Mouse (Mus musculus) forebrain, embryonic 15.5 days (tissue): ENCODE data around the gene Slc38a10. TPM values are rescaled to one million over a fixed set of nuclear protein-coding genes. Genes with fewer than 3 reads are reported as not detected.

Experiments
- ATAC-seq: fragments of 200-750 bp; cut with Nextera tagmentation; replicated peaks from 2 replicates; pipeline ENCODE4 v1.8.0; 2017; ENCODE audit warnings: mild to moderate bottlenecking, moderate TSS enrichment, moderate library complexity
- H3K27ac ChIP-seq: fragments of 300-500 bp; sonication (generic); replicated peaks from 2 replicates; pipeline ENCODE4 v1.5.1; 2015; ENCODE audit warnings: mild to moderate bottlenecking, inconsistent platforms
- H3K27me3 ChIP-seq: fragments of 300-500 bp; sonication (generic); 2 replicates; pipeline ENCODE4 v1.6.1; 2015; ENCODE audit warnings: inconsistent platforms
- H3K36me3 ChIP-seq: fragments of 300-500 bp; sonication (generic); 2 replicates; pipeline ENCODE4 v1.6.1; 2015; ENCODE audit warnings: mild to moderate bottlenecking, inconsistent platforms
- H3K4me1 ChIP-seq: fragments of 300-500 bp; sonication (generic); 2 replicates; pipeline ENCODE4 v1.6.1; 2015; ENCODE audit warnings: inconsistent platforms
- H3K4me2 ChIP-seq: fragments of 300-500 bp; sonication (generic); replicated peaks from 2 replicates; pipeline ENCODE4 v1.6.1; 2015; ENCODE audit warnings: mild to moderate bottlenecking, inconsistent platforms
- H3K4me3 ChIP-seq: fragments of 300-500 bp; sonication (generic); 2 replicates; pipeline ENCODE4 v1.5.1; 2015; ENCODE audit warnings: mild to moderate bottlenecking, inconsistent platforms
- H3K9ac ChIP-seq: fragments of 300-500 bp; sonication (generic); replicated peaks from 2 replicates; pipeline ENCODE4 v1.6.1; 2015; ENCODE audit warnings: mild to moderate bottlenecking, inconsistent platforms
- H3K9me3 ChIP-seq: fragments of 300-500 bp; sonication (generic); 2 replicates; pipeline ENCODE4 v1.6.1; 2016; ENCODE audit warnings: inconsistent platforms
- WGBS: fragments of 180-500 bp; shearing (Covaris S2); methylation state at CpG from one replicate; pipeline ENCODE4 v1.1.7; 2015; ENCODE audit warnings: mixed read lengths; 5-methylcytosine and 5-hydroxymethylcytosine counted together
- polyA plus RNA-seq: library from polyadenylated mRNA; unstranded; fragments of >200 nt; fragmentation: Nextera tagmentation; extraction: Ambion mirVana; gene quantifications from 2 replicates; pipeline ENCODE4 v1.2.1, GENCODE M21; 2015

Slc38a10 gene
- polyA plus RNA-seq, 1 experiment from 2014 or later: 98.9 TPM

- Histone ChIP-seq H3K9me3 (no peaks in the 10 kb centered on the region), H3K27ac (0 out of 2 replicates have a peak overlapping the region, but pooled peaks have one; percentile 5), H3K4me1 (peaks cover 24% of the 10 kb centered on the region), H3K36me3 (no peaks in the 10 kb centered on the region), H3K4me3 (0 out of 2 replicates have a peak overlapping the region, but pooled peaks have one; percentile 5), H3K9ac (0 out of 2 replicates have a peak overlapping the region, but pooled peaks have one; percentile 20), H3K27me3 (no peaks in the 10 kb centered on the region), H3K4me2 (peak overlapping the region; percentile 38)
- 19% methylated on average over 21 of the region's 21 CpGs for WGBS
- peak; percentile 68; the same call in 1 of the 2 replicates for ATAC-seq
Observed at GRCm38 (mm10) chr11:120169208-120169992, 18.3 kb upstream of the Slc38a10 start.

GRCm38 (mm10) chr11:120168516-120168915 lies 17.4 kb upstream of the Slc38a10 start:
- Histone ChIP-seq H3K4me2 (no peak overlapping the region), H3K27ac (peak overlapping the region; percentile 26; the same call in 1 of the 2 replicates), H3K4me1 (peaks cover 24% of the 10 kb centered on the region), H3K9ac (no peak overlapping the region), H3K36me3 (no peaks in the 10 kb centered on the region), H3K4me3 (no peak overlapping the region), H3K9me3 (no peaks in the 10 kb centered on the region), H3K27me3 (no peaks in the 10 kb centered on the region)
- 69% methylated on average over 8 of the region's 8 CpGs for WGBS
- no peak for ATAC-seq

GRCm38 (mm10) chr11:120167921-120168356 lies 16.8 kb upstream of the Slc38a10 start:
- H3K4me2 ChIP-seq: no peak overlapping the region
- H3K27me3 ChIP-seq: no peaks in the 10 kb centered on the region
- no peak; the same call in 1 of the 2 replicates for ATAC-seq
- H3K4me1 ChIP-seq: peaks cover 24% of the 10 kb centered on the region
- no peaks in the 10 kb centered on the region for H3K36me3 ChIP-seq
- H3K9ac ChIP-seq: no peak overlapping the region
- no peak overlapping the region for H3K4me3 ChIP-seq
- H3K27ac ChIP-seq: no peak overlapping the region
- WGBS: 17% methylated on average over 12 of the region's 12 CpGs
- H3K9me3 ChIP-seq: no peaks in the 10 kb centered on the region

- Histone ChIP-seq H3K9me3 (no peaks in the 10 kb centered on the region), H3K27ac (peak overlapping the region; percentile 55; the same call in 1 of the 2 replicates), H3K27me3 (no peaks in the 10 kb centered on the region), H3K4me2 (no peak overlapping the region), H3K9ac (no peak overlapping the region), H3K4me1 (peaks cover 24% of the 10 kb centered on the region), H3K36me3 (no peaks in the 10 kb centered on the region), H3K4me3 (no peak overlapping the region)
- WGBS: 56% methylated on average over 5 of the region's 5 CpGs
- no peak for ATAC-seq
Observed at GRCm38 (mm10) chr11:120167059-120167458, 15.9 kb upstream of the Slc38a10 start.

GRCm38 (mm10) chr11:120164471-120165261 lies 13.5 kb upstream of the Slc38a10 start:
- no peak for ATAC-seq
- no peak overlapping the region for H3K9ac ChIP-seq

GRCm38 (mm10) chr11:120164028-120164427 lies 12.9 kb upstream of the Slc38a10 start:
- WGBS: 83% methylated on average over 5 of the region's 5 CpGs
- H3K36me3 ChIP-seq: no peaks in the 10 kb centered on the region
- H3K4me2 ChIP-seq: no peak overlapping the region
- H3K27me3 ChIP-seq: no peaks in the 10 kb centered on the region
- H3K4me1 ChIP-seq: peaks cover 15% of the 10 kb centered on the region
- H3K9ac ChIP-seq: no peak overlapping the region
- H3K27ac ChIP-seq: no peak overlapping the region
- no peak for ATAC-seq
- no peak overlapping the region for H3K4me3 ChIP-seq
- H3K9me3 ChIP-seq: no peaks in the 10 kb centered on the region

More at GRCm38 (mm10) chr11:120164471-120165261, 13.5 kb upstream of the Slc38a10 start:
- no peaks in the 10 kb centered on the region for H3K36me3 ChIP-seq
- H3K4me2 ChIP-seq: no peak overlapping the region
- no peak overlapping the region for H3K27ac ChIP-seq
- H3K9me3 ChIP-seq: no peaks in the 10 kb centered on the region
- H3K4me1 ChIP-seq: peaks cover 21% of the 10 kb centered on the region
- no peak overlapping the region for H3K4me3 ChIP-seq
- WGBS: 69% methylated on average over 17 of the region's 17 CpGs
- no peaks in the 10 kb centered on the region for H3K27me3 ChIP-seq

- no peak overlapping the region for H3K27ac ChIP-seq
- H3K36me3 ChIP-seq: no peaks in the 10 kb centered on the region
- H3K4me3 ChIP-seq: no peak overlapping the region
- ATAC-seq: no peak
- H3K4me1 ChIP-seq: peaks cover 7% of the 10 kb centered on the region; the same call in 1 of the 2 replicates
- 99% methylated on average over 3 of the region's 3 CpGs for WGBS
- no peaks in the 10 kb centered on the region for H3K27me3 ChIP-seq
- H3K9me3 ChIP-seq: no peaks in the 10 kb centered on the region
- H3K4me2 ChIP-seq: no peak overlapping the region
- no peak overlapping the region for H3K9ac ChIP-seq
Observed at GRCm38 (mm10) chr11:120163207-120163606, 12.1 kb upstream of the Slc38a10 start.

- H3K4me1 ChIP-seq: no peaks in the 10 kb centered on the region
- 45% methylated on average over 4 of the region's 4 CpGs for WGBS
- no peak for ATAC-seq
Observed at GRCm38 (mm10) chr11:120161245-120161644, 10.1 kb upstream of the Slc38a10 start.

GRCm38 (mm10) chr11:120160478-120160877 lies 9.3 kb upstream of the Slc38a10 start:
- Histone ChIP-seq H3K27ac (no peak overlapping the region), H3K4me3 (no peak overlapping the region), H3K4me2 (no peak overlapping the region), H3K9me3 (no peaks in the 10 kb centered on the region), H3K9ac (no peak overlapping the region), H3K36me3 (no peaks in the 10 kb centered on the region), H3K4me1 (no peaks in the 10 kb centered on the region), H3K27me3 (no peaks in the 10 kb centered on the region)
- 0 out of 2 replicates have a peak, but pooled peaks have one; percentile 4 for ATAC-seq
- WGBS: 72% methylated on average over 4 of the region's 4 CpGs

More at GRCm38 (mm10) chr11:120161245-120161644, 10.1 kb upstream of the Slc38a10 start:
- H3K9me3 ChIP-seq: no peaks in the 10 kb centered on the region
- no peak overlapping the region for H3K9ac ChIP-seq
- H3K27me3 ChIP-seq: no peaks in the 10 kb centered on the region
- no peaks in the 10 kb centered on the region for H3K36me3 ChIP-seq
- no peak overlapping the region for H3K4me2 ChIP-seq
- H3K27ac ChIP-seq: no peak overlapping the region
- H3K4me3 ChIP-seq: no peak overlapping the region

- H3K27me3 ChIP-seq: no peaks in the 10 kb centered on the region
- WGBS: 49% methylated on average over 5 of the region's 5 CpGs
- ATAC-seq: no peak
Observed at GRCm38 (mm10) chr11:120159653-120160052, 8.5 kb upstream of the Slc38a10 start.

GRCm38 (mm10) chr11:120158828-120159227 lies 7.7 kb upstream of the Slc38a10 start:
- Histone ChIP-seq H3K27me3 (no peaks in the 10 kb centered on the region), H3K27ac (no peak overlapping the region), H3K9me3 (no peaks in the 10 kb centered on the region), H3K9ac (no peak overlapping the region), H3K4me2 (no peak overlapping the region), H3K36me3 (no peaks in the 10 kb centered on the region), H3K4me1 (no peaks in the 10 kb centered on the region), H3K4me3 (no peak overlapping the region)
- no peak for ATAC-seq
- 74% methylated on average over 5 of the region's 5 CpGs for WGBS

More at GRCm38 (mm10) chr11:120159653-120160052, 8.5 kb upstream of the Slc38a10 start:
- Histone ChIP-seq H3K4me3 (no peak overlapping the region), H3K27ac (no peak overlapping the region), H3K9ac (no peak overlapping the region), H3K4me1 (no peaks in the 10 kb centered on the region), H3K4me2 (no peak overlapping the region), H3K9me3 (no peaks in the 10 kb centered on the region), H3K36me3 (no peaks in the 10 kb centered on the region)
